Comparison of ENCODE assay signal across 8 mouse cellular contexts in genomic region chr1:190929010-190929695, GRCm38 (mm10). TPM values are rescaled to one million over a fixed set of nuclear protein-coding genes. Genes with fewer than 3 reads are reported as not detected.
DNase-seq lines count a peak whose midpoint lies in the region; ATAC-seq and TF ChIP-seq lines count a peak whose summit lies in the region.

No protein-coding gene starts in this region.

- H3K9me3 ChIP-seq in heart, embryonic 11.5 days (replicated peaks; ENCODE audit: control insufficient read depth, low read length), result no peaks in the 10 kb centered on the region
- no peaks in the 10 kb centered on the region for H3K9me3 ChIP-seq in kidney, embryonic 15.5 days (replicated peaks)
- no peaks in the 10 kb centered on the region for H3K9me3 ChIP-seq in lung, embryonic 14.5 days (ENCODE audit: low read depth, low read length)

- peak; percentile 31 for ATAC-seq in frontal cortex, adult (ENCODE audit: low TSS enrichment)
- no peak; the same call in 1 of the 2 replicates for ATAC-seq in heart, embryonic 11.5 days (replicated peaks; ENCODE audit: insufficient number of reproducible peaks, low FRiP score, low TSS enrichment)
- peak; percentile 31 for ATAC-seq in kidney, embryonic 15.5 days (replicated peaks; ENCODE audit: low FRiP score)
- ATAC-seq in lung, embryonic 14.5 days (ENCODE audit: insufficient read depth), result peak; percentile 5; the same call in 1 of the 2 replicates

- 6% methylated on average over 27 of the region's 27 CpGs for WGBS in heart, embryonic 11.5 days (ENCODE audit: insufficient replicate concordance)
- 7% methylated on average over 27 of the region's 27 CpGs for WGBS in kidney, embryonic 15.5 days
- 5% methylated on average over 27 of the region's 27 CpGs for WGBS in lung, embryonic 14.5 days

- no peak for DNase-seq in frontal cortex, postnatal 14 days (ENCODE audit: low spot score in 2 of 2)
- peak; percentile 57 for DNase-seq in ZHBTc4 (ENCODE audit: low read depth, low spot score)
- DNase-seq in embryo, embryonic 9.5 days (ENCODE audit: extremely low spot score), result peak; percentile 10
- DNase-seq in lung, embryonic 14.5 days, result peak; percentile 48
- peak; percentile 27 for DNase-seq in ovary, postnatal 10 days (ENCODE audit: low spot score)

- H3K4me1 ChIP-seq in heart, embryonic 11.5 days (ENCODE audit: control insufficient read depth, insufficient read depth, low read length), result peaks cover 10% of the 10 kb centered on the region; the same call in 1 of the 2 replicates
- peaks cover 16% of the 10 kb centered on the region for H3K4me1 ChIP-seq in kidney, embryonic 15.5 days
- H3K4me1 ChIP-seq in lung, embryonic 14.5 days (ENCODE audit: insufficient read depth), result peaks cover 10% of the 10 kb centered on the region

- H3K27me3 ChIP-seq in heart, embryonic 11.5 days (ENCODE audit: control insufficient read depth, insufficient read depth, low read length), result no peaks in the 10 kb centered on the region
- no peaks in the 10 kb centered on the region for H3K27me3 ChIP-seq in kidney, embryonic 15.5 days
- H3K27me3 ChIP-seq in lung, embryonic 14.5 days (ENCODE audit: insufficient read depth, low read length), result no peaks in the 10 kb centered on the region

- peak overlapping the region; percentile 93 for H3K9ac ChIP-seq in heart, embryonic 11.5 days (ENCODE audit: low read depth, low read length)
- peak overlapping the region; percentile 81 for H3K9ac ChIP-seq in kidney, embryonic 15.5 days
- H3K9ac ChIP-seq in lung, embryonic 14.5 days, result peak overlapping the region; percentile 89

- no peak for TF ChIP-seq CTCF in lung, embryonic 14.5 days (IDR thresholded peaks at IDR 0.05; ENCODE audit: low read depth)

- peak overlapping the region; percentile 91 for H3K4me2 ChIP-seq in heart, embryonic 11.5 days
- peak overlapping the region; percentile 64 for H3K4me2 ChIP-seq in kidney, embryonic 15.5 days
- H3K4me2 ChIP-seq in lung, embryonic 14.5 days, result peak overlapping the region; percentile 78

- H3K4me3 ChIP-seq in heart, embryonic 11.5 days (ENCODE audit: low read depth, low read length), result peak overlapping the region; percentile 64
- peak overlapping the region; percentile 71 for H3K4me3 ChIP-seq in kidney, embryonic 15.5 days (replicated peaks)
- peak overlapping the region; percentile 74 for H3K4me3 ChIP-seq in lung, embryonic 14.5 days (ENCODE audit: low read depth, low read length)

- H3K36me3 ChIP-seq in heart, embryonic 11.5 days (ENCODE audit: control insufficient read depth, insufficient read depth, low read length), result peaks cover 6% of the 10 kb centered on the region; the same call in 1 of the 2 replicates
- H3K36me3 ChIP-seq in kidney, embryonic 15.5 days, result peaks cover 12% of the 10 kb centered on the region
- peaks cover 10% of the 10 kb centered on the region for H3K36me3 ChIP-seq in lung, embryonic 14.5 days (ENCODE audit: insufficient read depth)

- peak overlapping the region; percentile 99 for H3K27ac ChIP-seq in heart, embryonic 11.5 days (ENCODE audit: low read depth, low read length)
- H3K27ac ChIP-seq in kidney, embryonic 15.5 days, result peak overlapping the region; percentile 99
- H3K27ac ChIP-seq in lung, embryonic 14.5 days (ENCODE audit: low read depth), result peak overlapping the region; percentile 96

RNA-seq across cellular contexts. Expression of gene Angel2, which starts 4.2 kb away (rescaled TPM):
- polyA plus RNA-seq in heart, embryonic 11.5 days (2014; fragmentation: Nextera tagmentation; extraction: Ambion mirVana), result 32.3 and 34.6 TPM in 2 replicates
- polyA plus RNA-seq in kidney, embryonic 15.5 days (2015; fragmentation: Nextera tagmentation; extraction: Ambion mirVana), result 45.7 and 48.7 TPM in 2 replicates
- polyA plus RNA-seq in lung, embryonic 14.5 days (2014; fragmentation: Nextera tagmentation; extraction: Ambion mirVana), result 45.3 and 47.6 TPM in 2 replicates

RNA-seq across cellular contexts. Expression of gene Rps6kc1, which starts 17.6 kb away (rescaled TPM):
- 8.9 and 11.3 TPM in 2 replicates for polyA plus RNA-seq in heart, embryonic 11.5 days (2014; fragmentation: Nextera tagmentation; extraction: Ambion mirVana)
- polyA plus RNA-seq in kidney, embryonic 15.5 days (2015; fragmentation: Nextera tagmentation; extraction: Ambion mirVana), result 11.4 and 14.8 TPM in 2 replicates
- 14.1 and 14.9 TPM in 2 replicates for polyA plus RNA-seq in lung, embryonic 14.5 days (2014; fragmentation: Nextera tagmentation; extraction: Ambion mirVana)

RNA-seq across cellular contexts. Expression of gene Vash2, which starts 49.9 kb away (rescaled TPM):
- 66.2 and 75.8 TPM in 2 replicates for polyA plus RNA-seq in heart, embryonic 11.5 days (2014; fragmentation: Nextera tagmentation; extraction: Ambion mirVana)
- 30.2 and 30.8 TPM in 2 replicates for polyA plus RNA-seq in kidney, embryonic 15.5 days (2015; fragmentation: Nextera tagmentation; extraction: Ambion mirVana)
- polyA plus RNA-seq in lung, embryonic 14.5 days (2014; fragmentation: Nextera tagmentation; extraction: Ambion mirVana), result 38.1 and 40.6 TPM in 2 replicates

Comparison
In these comparisons a context has a peak if more than half of its experiments do, and no peak if none do; other contexts are left out.
1. DNase-seq: peak in ZHBTc4 (single experiment), embryo, embryonic 9.5 days (single experiment), lung, embryonic 14.5 days (single experiment) and ovary, postnatal 10 days (single experiment); none in frontal cortex, postnatal 14 days (0 of 2).
2. Peak in every context shown above with its lines, with median percentiles within 50 percentile points of each other: H3K27ac ChIP-seq, H3K4me2 ChIP-seq, H3K4me3 ChIP-seq and H3K9ac ChIP-seq.